Mouse (Mus musculus) neural tube, embryonic 12.5 days (tissue): Measurements from ENCODE around the gene Ranbp6. TPM values are rescaled to one million over a fixed set of nuclear protein-coding genes. Genes with fewer than 3 reads are reported as not detected.
A peak's percentile ranks its signal among the peaks of the same experiment; 100 is the strongest.

Experiments
- ATAC-seq: fragments of 200-750 bp; cut with Nextera tagmentation; 2 replicates; pipeline ENCODE4 v1.8.0; 2017; ENCODE audit warnings: low read depth, mild to moderate bottlenecking, moderate TSS enrichment, moderate library complexity; ENCODE audit not compliant: low FRiP score
- H3K27ac ChIP-seq: fragments of 300-500 bp; sonication (generic); 2 replicates; pipeline ENCODE4 v1.5.1; 2016
- H3K27me3 ChIP-seq: fragments of 300-500 bp; sonication (generic); replicated peaks from 2 replicates; pipeline ENCODE4 v1.6.1; 2016; ENCODE audit warnings: mild to moderate bottlenecking
- H3K36me3 ChIP-seq: fragments of 300-500 bp; sonication (generic); 2 replicates; pipeline ENCODE4 v1.6.1; 2016; ENCODE audit warnings: mild to moderate bottlenecking
- H3K4me1 ChIP-seq: fragments of 300-500 bp; sonication (generic); 2 replicates; pipeline ENCODE4 v1.6.1; 2016
- H3K4me2 ChIP-seq: fragments of 300-500 bp; sonication (generic); replicated peaks from 2 replicates; pipeline ENCODE4 v1.6.1; 2016; ENCODE audit warnings: mild to moderate bottlenecking
- H3K4me3 ChIP-seq: fragments of 300-500 bp; sonication (generic); 2 replicates; pipeline ENCODE4 v1.5.1; 2016
- H3K9ac ChIP-seq: fragments of 300-500 bp; sonication (generic); 2 replicates; pipeline ENCODE4 v1.6.1; 2016; ENCODE audit warnings: mild to moderate bottlenecking
- H3K9me3 ChIP-seq: fragments of 300-500 bp; sonication (generic); 2 replicates; pipeline ENCODE4 v1.6.1; 2016; ENCODE audit warnings: mild to moderate bottlenecking
- WGBS: fragments of 180-500 bp; shearing (Covaris S2); methylation state at CpG from one replicate; pipeline ENCODE4 v1.1.7; 2016; 5-methylcytosine and 5-hydroxymethylcytosine counted together
- polyA plus RNA-seq: library from polyadenylated mRNA; unstranded; fragments of >200 nt; fragmentation: Nextera tagmentation; extraction: Ambion mirVana; gene quantifications from 2 replicates; pipeline ENCODE4 v1.2.1, GENCODE M21; 2016

Gene Ranbp6
- polyA plus RNA-seq, 1 experiment from 2014 or later: 41.9 TPM

- ATAC-seq: peak; percentile 38
- H3K9me3 ChIP-seq: no peaks in the 10 kb centered on the region
- peak overlapping the region; percentile 93 for H3K9ac ChIP-seq
- H3K4me1 ChIP-seq: peaks cover 11% of the 10 kb centered on the region
- no peaks in the 10 kb centered on the region for H3K27me3 ChIP-seq
- H3K4me3 ChIP-seq: peak overlapping the region; percentile 97
- WGBS: under 1% methylated on average over 69 of the region's 72 CpGs
- H3K36me3 ChIP-seq: peaks cover 15% of the 10 kb centered on the region
- peak overlapping the region; percentile 96 for H3K27ac ChIP-seq
- peak overlapping the region; percentile 97 for H3K4me2 ChIP-seq
These were observed 7.5 kb downstream of the Ranbp6 start for GRCm38 (mm10) chr19:29805101-29805916.

GRCm38 (mm10) chr19:29803946-29804345 lies 8.8 kb downstream of the Ranbp6 start:
- H3K27ac ChIP-seq: no peak overlapping the region
- H3K36me3 ChIP-seq: peaks cover 1% of the 10 kb centered on the region
- peak overlapping the region; percentile 97 for H3K4me2 ChIP-seq
- WGBS: 49% methylated on average over 3 of the region's 3 CpGs
- H3K27me3 ChIP-seq: no peaks in the 10 kb centered on the region
- no peak overlapping the region; the same call in 1 of the 2 replicates for H3K4me3 ChIP-seq
- H3K9ac ChIP-seq: no peak overlapping the region
- no peaks in the 10 kb centered on the region for H3K9me3 ChIP-seq
- ATAC-seq: no peak
- H3K4me1 ChIP-seq: peaks cover 11% of the 10 kb centered on the region

- no peak for ATAC-seq
- H3K9ac ChIP-seq: no peak overlapping the region
These were observed 15.4 kb downstream of the Ranbp6 start for GRCm38 (mm10) chr19:29797371-29797770.

GRCm38 (mm10) chr19:29787997-29788396 lies 24.8 kb downstream of the Ranbp6 start:
- Histone ChIP-seq H3K36me3 (no peaks in the 10 kb centered on the region), H3K4me2 (no peak overlapping the region), H3K27ac (no peak overlapping the region), H3K4me1 (no peaks in the 10 kb centered on the region), H3K9me3 (no peaks in the 10 kb centered on the region), H3K27me3 (no peaks in the 10 kb centered on the region), H3K9ac (no peak overlapping the region), H3K4me3 (no peak overlapping the region)
- ATAC-seq: no peak

More at GRCm38 (mm10) chr19:29797371-29797770, 15.4 kb downstream of the Ranbp6 start:
- peaks cover 3% of the 10 kb centered on the region; the same call in 1 of the 2 replicates for H3K4me1 ChIP-seq
- no peak overlapping the region for H3K4me3 ChIP-seq
- no peaks in the 10 kb centered on the region for H3K27me3 ChIP-seq
- H3K9me3 ChIP-seq: no peaks in the 10 kb centered on the region
- no peaks in the 10 kb centered on the region for H3K36me3 ChIP-seq
- H3K27ac ChIP-seq: no peak overlapping the region
- H3K4me2 ChIP-seq: no peak overlapping the region
- 89% methylated on average over 3 of the region's 3 CpGs for WGBS

GRCm38 (mm10) chr19:29782914-29783313 lies 29.9 kb downstream of the Ranbp6 start:
- WGBS: 86% methylated on average over 2 of the region's 2 CpGs
- Histone ChIP-seq H3K9me3 (no peaks in the 10 kb centered on the region), H3K27me3 (no peaks in the 10 kb centered on the region), H3K27ac (no peak overlapping the region), H3K9ac (no peak overlapping the region), H3K4me2 (no peak overlapping the region), H3K4me3 (no peak overlapping the region), H3K36me3 (no peaks in the 10 kb centered on the region), H3K4me1 (no peaks in the 10 kb centered on the region)
- no peak for ATAC-seq

Other genes with a start within 250 kb of the Ranbp6 start
- gene Ermp1, start 164.6 kb downstream of the Ranbp6 start, polyA plus RNA-seq: 14.3 and 15.6 TPM in 2 replicates
- not detected in 2 replicates for gene Mlana, start 115.2 kb downstream of the Ranbp6 start, polyA plus RNA-seq
- gene 9930021J03Rik, start 7.0 kb downstream of the Ranbp6 start, polyA plus RNA-seq: 7.4 and 8.3 TPM in 2 replicates
- 1.0 TPM in 2 replicates for gene Il33, start 112.1 kb upstream of the Ranbp6 start, polyA plus RNA-seq
- gene Trpd52l3, start 190.8 kb upstream of the Ranbp6 start, polyA plus RNA-seq: not detected in 2 replicates
- 74.6 and 80.9 TPM in 2 replicates for gene Uhrf2, start 217.5 kb upstream of the Ranbp6 start, polyA plus RNA-seq